Mouse (Mus musculus) right cerebral cortex, adult 18-20 months (tissue): Measurements from ENCODE around the gene Fmo9.

ENCODE experiments used
- DNase-seq: peaks from one replicate; pipeline ENCODE4 v3.0.0; 2022; ENCODE audit warnings: mixed read lengths

The Fmo9 gene

GRCm38 (mm10) chr1:166681745-166682144 is at the start of gene Fmo9:
TSS of gene Fmo9 (minus strand) at chr1:166681845.
- DNase-seq = no peak

- DNase-seq = no peak
Measured at GRCm38 (mm10) chr1:166730886-166731285, 49.2 kb upstream of the Fmo9 start.

DNA sequence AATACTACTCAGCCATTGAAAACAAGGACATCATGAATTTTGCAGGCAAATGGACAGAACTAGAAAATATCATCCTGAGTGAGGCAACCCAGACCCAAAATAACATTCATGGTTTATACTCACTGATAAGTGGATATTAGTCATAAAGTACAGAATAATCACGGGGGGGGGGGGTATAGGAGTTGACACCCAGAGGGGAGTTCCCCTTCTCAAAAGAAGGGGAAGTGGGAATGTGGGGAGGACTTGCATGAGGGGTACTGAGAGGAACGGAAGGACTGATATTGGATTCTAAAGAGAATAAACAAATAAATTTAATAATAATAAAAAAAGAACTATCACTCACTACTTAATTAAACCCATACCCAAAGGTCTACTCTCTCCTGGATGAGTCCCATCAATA is 48.6 kb upstream of the Fmo9 start:
- DNase-seq = no peak

- no peak for DNase-seq
Measured at GRCm38 (mm10) chr1:166710861-166711260, 29.2 kb upstream of the Fmo9 start.

- DNase-seq = no peak
Measured at GRCm38 (mm10) chr1:166702270-166702912, 20.7 kb upstream of the Fmo9 start.

GRCm38 (mm10) chr1:166669264-166669663 is 12.4 kb downstream of the Fmo9 start:
- DNase-seq = no peak

DNA sequence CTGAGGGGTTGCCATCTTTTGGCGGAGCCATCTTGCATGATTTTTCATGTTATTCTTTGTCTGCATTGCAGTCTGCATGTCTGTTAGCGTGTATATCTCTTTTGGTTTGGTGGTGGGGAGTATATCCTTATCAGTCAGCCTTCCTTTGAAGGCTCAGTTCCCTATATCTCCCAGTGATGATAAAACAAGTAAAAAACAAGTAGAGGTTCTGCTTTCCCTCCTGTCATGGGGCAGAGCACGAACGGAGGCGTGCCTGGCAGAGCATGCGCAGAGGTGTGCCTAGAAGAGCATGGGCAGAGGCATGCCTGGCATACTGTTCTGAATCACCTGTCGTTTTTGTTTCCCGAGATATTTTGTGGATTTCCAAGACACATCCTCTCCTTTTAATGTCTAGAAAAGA is 20.8 kb downstream of the Fmo9 start:
- no peak for DNase-seq

GRCm38 (mm10) chr1:166647593-166647992 is 34.1 kb downstream of the Fmo9 start, which contains the start of gene Gm4847:
TSS of gene Gm4847 (minus strand) at chr1:166647693.
- DNase-seq = no peak
